Mouse (Mus musculus): ENCODE measurements around the gene Vmn1r15. TPM values are rescaled to one million over a fixed set of nuclear protein-coding genes. Genes with fewer than 3 reads are reported as not detected.

Gene Vmn1r15
- polyA plus RNA-seq (2014; fragmentation: Nextera tagmentation; extraction: Ambion mirVana): not detected in 2 replicates

- Histone ChIP-seq H3K27me3 (replicated peaks; ENCODE audit: control insufficient read depth, insufficient read depth, low read length) (no peaks in the 10 kb centered on the region), H3K36me3 (ENCODE audit: control insufficient read depth, insufficient read depth, low read length) (no peaks in the 10 kb centered on the region), H3K4me1 (ENCODE audit: control insufficient read depth, insufficient read depth, low read length) (no peaks in the 10 kb centered on the region), H3K9me3 (replicated peaks; ENCODE audit: control insufficient read depth, low read length) (no peaks in the 10 kb centered on the region), H3K27ac (ENCODE audit: low read depth, low read length) (no peak within 1 kb of the TSS), H3K4me3 (ENCODE audit: low read depth, low read length) (no peak within 1 kb of the TSS), H3K9ac (ENCODE audit: low read length) (no peak within 1 kb of the TSS), H3K4me2 (ENCODE audit: low read length) (no peak within 1 kb of the TSS)
- 78% methylated on average over 1 of the region's 1 CpGs for WGBS
- no peak for ATAC-seq
- no peak for DNase-seq (ENCODE audit: low spot score)
Observed at GRCm38 (mm10) chr6:57257652-57258051, at the start of gene Vmn1r15. Gene Vmn1r15, plus strand, starts transcription at chr6:57257952.

- no peaks in the 10 kb centered on the region for H3K4me1 ChIP-seq (ENCODE audit: control insufficient read depth, insufficient read depth, low read length)
- no peak for DNase-seq (ENCODE audit: low spot score)
- H3K4me2 ChIP-seq (ENCODE audit: low read length): no peak within 1 kb of the TSS
- no peaks in the 10 kb centered on the region for H3K27me3 ChIP-seq (replicated peaks; ENCODE audit: control insufficient read depth, insufficient read depth, low read length)
- 97% methylated on average over 3 of the region's 3 CpGs for WGBS
- no peak within 1 kb of the TSS for H3K4me3 ChIP-seq (ENCODE audit: low read depth, low read length)
- no peak within 1 kb of the TSS for H3K9ac ChIP-seq (ENCODE audit: low read length)
- H3K27ac ChIP-seq (ENCODE audit: low read depth, low read length): no peak within 1 kb of the TSS
- no peaks in the 10 kb centered on the region for H3K36me3 ChIP-seq (ENCODE audit: control insufficient read depth, insufficient read depth, low read length)
- H3K9me3 ChIP-seq (replicated peaks; ENCODE audit: control insufficient read depth, low read length): no peaks in the 10 kb centered on the region
- ATAC-seq: no peak
Observed at GRCm38 (mm10) chr6:57231386-57231785, 26.4 kb upstream of the Vmn1r15 start, which contains the start of gene Vmn1r14. Gene Vmn1r14, plus strand, starts transcription at chr6:57231686.

GRCm38 (mm10) chr6:57260990-57261389 is 3.2 kb downstream of the Vmn1r15 start:
- H3K27me3 ChIP-seq (replicated peaks; ENCODE audit: control insufficient read depth, insufficient read depth, low read length): no peaks in the 10 kb centered on the region
- DNase-seq (ENCODE audit: low spot score): no peak
- 95% methylated on average over 2 of the region's 2 CpGs for WGBS
- no peaks in the 10 kb centered on the region for H3K4me1 ChIP-seq (ENCODE audit: control insufficient read depth, insufficient read depth, low read length)
- no peaks in the 10 kb centered on the region for H3K9me3 ChIP-seq (replicated peaks; ENCODE audit: control insufficient read depth, low read length)
- no peak for ATAC-seq
- no peak overlapping the region for H3K27ac ChIP-seq (ENCODE audit: low read depth, low read length)
- no peak overlapping the region for H3K4me3 ChIP-seq (ENCODE audit: low read depth, low read length)
- H3K9ac ChIP-seq (ENCODE audit: low read length): no peak overlapping the region
- no peak overlapping the region for H3K4me2 ChIP-seq (ENCODE audit: low read length)
- H3K36me3 ChIP-seq (ENCODE audit: control insufficient read depth, insufficient read depth, low read length): no peaks in the 10 kb centered on the region

- no peak for DNase-seq (ENCODE audit: low spot score)
- Histone ChIP-seq H3K27me3 (replicated peaks; ENCODE audit: control insufficient read depth, insufficient read depth, low read length) (no peaks in the 10 kb centered on the region), H3K4me1 (ENCODE audit: control insufficient read depth, insufficient read depth, low read length) (no peaks in the 10 kb centered on the region), H3K36me3 (ENCODE audit: control insufficient read depth, insufficient read depth, low read length) (no peaks in the 10 kb centered on the region), H3K27ac (ENCODE audit: low read depth, low read length) (no peak overlapping the region), H3K9me3 (replicated peaks; ENCODE audit: control insufficient read depth, low read length) (no peaks in the 10 kb centered on the region), H3K4me3 (ENCODE audit: low read depth, low read length) (no peak overlapping the region), H3K9ac (ENCODE audit: low read length) (no peak overlapping the region), H3K4me2 (ENCODE audit: low read length) (no peak overlapping the region)
- ATAC-seq: no peak
- 82% methylated on average over 3 of the region's 3 CpGs for WGBS
Observed at GRCm38 (mm10) chr6:57271881-57272280, 14.1 kb downstream of the Vmn1r15 start.

- DNase-seq (ENCODE audit: low spot score) (no peak), ATAC-seq (no peak)
- Histone ChIP-seq H3K4me2 (ENCODE audit: low read length) (no peak overlapping the region), H3K9me3 (replicated peaks; ENCODE audit: control insufficient read depth, low read length) (no peaks in the 10 kb centered on the region), H3K4me3 (ENCODE audit: low read depth, low read length) (no peak overlapping the region), H3K27ac (ENCODE audit: low read depth, low read length) (no peak overlapping the region), H3K4me1 (ENCODE audit: control insufficient read depth, insufficient read depth, low read length) (no peaks in the 10 kb centered on the region), H3K9ac (ENCODE audit: low read length) (no peak overlapping the region), H3K36me3 (ENCODE audit: control insufficient read depth, insufficient read depth, low read length) (no peaks in the 10 kb centered on the region), H3K27me3 (replicated peaks; ENCODE audit: control insufficient read depth, insufficient read depth, low read length) (no peaks in the 10 kb centered on the region)
Observed at GRCm38 (mm10) chr6:57272517-57272916, 14.8 kb downstream of the Vmn1r15 start.

- Histone ChIP-seq H3K4me3 (ENCODE audit: low read depth, low read length) (no peak overlapping the region), H3K27ac (ENCODE audit: low read depth, low read length) (no peak overlapping the region), H3K9ac (ENCODE audit: low read length) (no peak overlapping the region), H3K4me1 (ENCODE audit: control insufficient read depth, insufficient read depth, low read length) (no peaks in the 10 kb centered on the region), H3K9me3 (replicated peaks; ENCODE audit: control insufficient read depth, low read length) (no peaks in the 10 kb centered on the region), H3K27me3 (replicated peaks; ENCODE audit: control insufficient read depth, insufficient read depth, low read length) (no peaks in the 10 kb centered on the region), H3K36me3 (ENCODE audit: control insufficient read depth, insufficient read depth, low read length) (no peaks in the 10 kb centered on the region), H3K4me2 (ENCODE audit: low read length) (no peak overlapping the region)
- DNase-seq (ENCODE audit: low spot score) (no peak), ATAC-seq (no peak)
Observed at GRCm38 (mm10) chr6:57278952-57279351, 21.2 kb downstream of the Vmn1r15 start.

Other genes with a start within 250 kb of the Vmn1r15 start
- not detected in 2 replicates for gene Vmn1r7, start 232.6 kb upstream of the Vmn1r15 start, polyA plus RNA-seq (2014; fragmentation: Nextera tagmentation; extraction: Ambion mirVana)
- gene Vmn1r8, start 225.7 kb upstream of the Vmn1r15 start, polyA plus RNA-seq (2014; fragmentation: Nextera tagmentation; extraction: Ambion mirVana): not detected in 2 replicates
- not detected in 2 replicates for gene Vmn1r9, start 191.2 kb upstream of the Vmn1r15 start, polyA plus RNA-seq (2014; fragmentation: Nextera tagmentation; extraction: Ambion mirVana)
- gene Vmn1r10, start 148.5 kb upstream of the Vmn1r15 start, polyA plus RNA-seq (2014; fragmentation: Nextera tagmentation; extraction: Ambion mirVana): not detected in 2 replicates
- not detected in 2 replicates for gene Vmn1r11, start 124.5 kb upstream of the Vmn1r15 start, polyA plus RNA-seq (2014; fragmentation: Nextera tagmentation; extraction: Ambion mirVana)
- not detected in 2 replicates for gene Vmn1r12, start 101.0 kb upstream of the Vmn1r15 start, polyA plus RNA-seq (2014; fragmentation: Nextera tagmentation; extraction: Ambion mirVana)
- not detected in 2 replicates for gene Vmn1r13, start 54.7 kb upstream of the Vmn1r15 start, polyA plus RNA-seq (2014; fragmentation: Nextera tagmentation; extraction: Ambion mirVana)
- gene Vmn1r14, start 26.3 kb upstream of the Vmn1r15 start, polyA plus RNA-seq (2014; fragmentation: Nextera tagmentation; extraction: Ambion mirVana): not detected in 2 replicates
- not detected in 2 replicates for gene Vmn1r16, start 71.5 kb downstream of the Vmn1r15 start, polyA plus RNA-seq (2014; fragmentation: Nextera tagmentation; extraction: Ambion mirVana)
- gene Vmn1r17, start 105.8 kb downstream of the Vmn1r15 start, polyA plus RNA-seq (2014; fragmentation: Nextera tagmentation; extraction: Ambion mirVana): not detected in 2 replicates
- not detected in 2 replicates for gene Vmn1r18, start 137.8 kb downstream of the Vmn1r15 start, polyA plus RNA-seq (2014; fragmentation: Nextera tagmentation; extraction: Ambion mirVana)
- gene Vmn1r19, start 145.8 kb downstream of the Vmn1r15 start, polyA plus RNA-seq (2014; fragmentation: Nextera tagmentation; extraction: Ambion mirVana): not detected in 2 replicates
- not detected in 2 replicates for gene Vmn1r20, start 171.0 kb downstream of the Vmn1r15 start, polyA plus RNA-seq (2014; fragmentation: Nextera tagmentation; extraction: Ambion mirVana)